Mouse (Mus musculus): Measurements from ENCODE around the gene Ruvbl2.
"Not testable (repeated sequence)": the region's sequence is repeated elsewhere in the genome, so short reads cannot be mapped to it uniquely, and the experiment has no call there.

GRCm38 (mm10) chr7:45396337-45396775 lies 41.5 kb downstream of the Ruvbl2 start:
- not testable (repeated sequence) for TF ChIP-seq CTCF (IDR thresholded peaks at IDR 0.05; ENCODE audit: borderline replicate concordance, extremely low read depth, insufficient read depth, insufficient read length); POLR2A (IDR thresholded peaks at IDR 0.05; ENCODE audit: borderline replicate concordance, extremely low read depth, insufficient read depth, insufficient read length, poor library complexity, severe bottlenecking)
